Mouse (Mus musculus) kidney, adult 2 months (tissue): ENCODE results near the gene Stk4. TPM values are rescaled to one million over a fixed set of nuclear protein-coding genes. Genes with fewer than 3 reads are reported as not detected.
A peak's percentile ranks its signal among the peaks of the same experiment; 100 is the strongest.

Experiments used
- DNase-seq: peaks from one replicate; pipeline ENCODE4 v3.0.0; 2021
- H3K27ac ChIP-seq: fragments of 200-500 bp; 2 replicates; pipeline ENCODE4 v1.5.1; 2012; ENCODE audit warnings: low read depth, low read length, control low read depth, inconsistent platforms; ENCODE audit not compliant: insufficient read depth
- H3K27me3 ChIP-seq: fragments of 200-500 bp; replicated peaks from 2 replicates; pipeline ENCODE4 v1.6.1; 2012; ENCODE audit warnings: mild to moderate bottlenecking, moderate library complexity, low read length, inconsistent platforms; ENCODE audit not compliant: control insufficient read depth, insufficient read depth
- H3K36me3 ChIP-seq: fragments of 200-500 bp; 2 replicates; pipeline ENCODE4 v1.6.1; 2012; ENCODE audit warnings: mild to moderate bottlenecking, moderate library complexity, low read length, inconsistent platforms; ENCODE audit not compliant: control insufficient read depth, insufficient read depth
- H3K4me1 ChIP-seq: fragments of 200-500 bp; 2 replicates; pipeline ENCODE4 v1.6.1; 2011; ENCODE audit warnings: low read length; ENCODE audit not compliant: control insufficient read depth, insufficient read depth
- H3K4me3 ChIP-seq: fragments of 200-500 bp; 2 replicates; pipeline ENCODE4 v1.5.1; 2011; ENCODE audit warnings: mild to moderate bottlenecking, low read depth, low read length, control low read depth; ENCODE audit not compliant: insufficient read depth
- CTCF ChIP-seq: fragments of 200-500 bp; conservative IDR thresholded peaks from 2 replicates; pipeline ENCODE4 v1.5.1; 2011; ENCODE audit warnings: low read depth, mild to moderate bottlenecking, control low read depth, low read length, moderate library complexity, mixed read lengths; ENCODE audit not compliant: insufficient read depth, insufficient read length
- POLR2A ChIP-seq: fragments of 200-500 bp; IDR thresholded peaks from one replicate; pipeline ENCODE4 v1.6.1; 2011; ENCODE audit warnings: low read depth, low read length, control low read depth
- WGBS: fragments of 180-500 bp; shearing (Covaris S2); methylation state at CpG from one replicate; pipeline ENCODE4 v1.1.7; 2018; 5-methylcytosine and 5-hydroxymethylcytosine counted together
- polyA plus RNA-seq: library from polyadenylated mRNA; depleted of rRNA; stranded (reverse); fragments of >200 nt; gene quantifications from 2 replicates; pipeline ENCODE4 v1.2.3, GENCODE M21; 2012

Gene Stk4
- polyA plus RNA-seq, 1 experiment = 13.0 TPM

- TF ChIP-seq POLR2A = no peak
- TF ChIP-seq CTCF = no peak
- DNase-seq = peak; percentile 31
- H3K4me1 ChIP-seq = no peaks in the 10 kb centered on the region
- no peaks in the 10 kb centered on the region for H3K27me3 ChIP-seq
- H3K27ac ChIP-seq = no peak overlapping the region
- 50% methylated on average over 9 of the region's 9 CpGs for WGBS
- no peak overlapping the region for H3K4me3 ChIP-seq
- no peaks in the 10 kb centered on the region for H3K36me3 ChIP-seq
Observed at GRCm38 (mm10) chr2:164183340-164183739, 113.2 kb downstream of the Stk4 start.

- H3K27ac ChIP-seq = no peak overlapping the region
- DNase-seq = no peak
- no peak for TF ChIP-seq POLR2A
- TF ChIP-seq CTCF = no peak
- H3K4me1 ChIP-seq = no peaks in the 10 kb centered on the region
- 53% methylated on average over 9 of the region's 9 CpGs for WGBS
- H3K36me3 ChIP-seq = no peaks in the 10 kb centered on the region
- H3K4me3 ChIP-seq = no peak overlapping the region
- H3K27me3 ChIP-seq = no peaks in the 10 kb centered on the region
Observed at GRCm38 (mm10) chr2:164184145-164184719, 114.1 kb downstream of the Stk4 start.

GRCm38 (mm10) chr2:164188722-164189121 lies 118.6 kb downstream of the Stk4 start:
- H3K4me1 ChIP-seq = no peaks in the 10 kb centered on the region
- no peak overlapping the region for H3K4me3 ChIP-seq
- TF ChIP-seq POLR2A (no peak), CTCF (peak; percentile 62)
- no peak overlapping the region for H3K27ac ChIP-seq
- WGBS = 20% methylated on average over 5 of the region's 5 CpGs
- no peaks in the 10 kb centered on the region for H3K27me3 ChIP-seq
- no peaks in the 10 kb centered on the region for H3K36me3 ChIP-seq
- DNase-seq = no peak

GRCm38 (mm10) chr2:164190576-164190975 lies 120.5 kb downstream of the Stk4 start, which contains the start of gene Wfdc12:
Wfdc12 (minus strand) TSS chr2:164190608.
- no peaks in the 10 kb centered on the region for H3K27me3 ChIP-seq
- TF ChIP-seq POLR2A (no peak), CTCF (no peak)
- no peaks in the 10 kb centered on the region for H3K4me1 ChIP-seq
- no peak for DNase-seq
- H3K36me3 ChIP-seq = no peaks in the 10 kb centered on the region
- no peak within 1 kb of the TSS for H3K4me3 ChIP-seq
- no peak within 1 kb of the TSS for H3K27ac ChIP-seq
- 87% methylated on average over 6 of the region's 6 CpGs for WGBS

- no peaks in the 10 kb centered on the region for H3K4me1 ChIP-seq
- no peaks in the 10 kb centered on the region for H3K36me3 ChIP-seq
- TF ChIP-seq CTCF (no peak), POLR2A (no peak)
- no peaks in the 10 kb centered on the region for H3K27me3 ChIP-seq
- no peak overlapping the region for H3K4me3 ChIP-seq
- no peak for DNase-seq
- no peak overlapping the region for H3K27ac ChIP-seq
Observed at GRCm38 (mm10) chr2:164192279-164192678, 122.2 kb downstream of the Stk4 start.

GRCm38 (mm10) chr2:164194959-164195630 lies 125.0 kb downstream of the Stk4 start:
- H3K27ac ChIP-seq = no peak overlapping the region
- TF ChIP-seq CTCF (no peak), POLR2A (no peak)
- 75% methylated on average over 5 of the region's 5 CpGs for WGBS
- no peaks in the 10 kb centered on the region for H3K27me3 ChIP-seq
- no peak for DNase-seq
- no peak overlapping the region for H3K4me3 ChIP-seq
- no peaks in the 10 kb centered on the region for H3K4me1 ChIP-seq
- H3K36me3 ChIP-seq = no peaks in the 10 kb centered on the region

GRCm38 (mm10) chr2:164195971-164196699 lies 126.0 kb downstream of the Stk4 start:
- Histone ChIP-seq H3K27me3 (no peaks in the 10 kb centered on the region), H3K27ac (no peak overlapping the region), H3K4me1 (no peaks in the 10 kb centered on the region), H3K36me3 (no peaks in the 10 kb centered on the region), H3K4me3 (no peak overlapping the region)
- TF ChIP-seq POLR2A = no peak
- no peak for TF ChIP-seq CTCF
- DNase-seq = no peak
- 93% methylated on average over 5 of the region's 5 CpGs for WGBS
